Mouse (Mus musculus): ENCODE data around the gene Mrto4. TPM values are rescaled to one million over a fixed set of nuclear protein-coding genes. Genes with fewer than 3 reads are reported as not detected.

Gene Mrto4
- polyA plus RNA-seq (2015; fragmentation: Nextera tagmentation; extraction: Ambion mirVana): 85.3 and 97.9 TPM in 2 replicates

DNA sequence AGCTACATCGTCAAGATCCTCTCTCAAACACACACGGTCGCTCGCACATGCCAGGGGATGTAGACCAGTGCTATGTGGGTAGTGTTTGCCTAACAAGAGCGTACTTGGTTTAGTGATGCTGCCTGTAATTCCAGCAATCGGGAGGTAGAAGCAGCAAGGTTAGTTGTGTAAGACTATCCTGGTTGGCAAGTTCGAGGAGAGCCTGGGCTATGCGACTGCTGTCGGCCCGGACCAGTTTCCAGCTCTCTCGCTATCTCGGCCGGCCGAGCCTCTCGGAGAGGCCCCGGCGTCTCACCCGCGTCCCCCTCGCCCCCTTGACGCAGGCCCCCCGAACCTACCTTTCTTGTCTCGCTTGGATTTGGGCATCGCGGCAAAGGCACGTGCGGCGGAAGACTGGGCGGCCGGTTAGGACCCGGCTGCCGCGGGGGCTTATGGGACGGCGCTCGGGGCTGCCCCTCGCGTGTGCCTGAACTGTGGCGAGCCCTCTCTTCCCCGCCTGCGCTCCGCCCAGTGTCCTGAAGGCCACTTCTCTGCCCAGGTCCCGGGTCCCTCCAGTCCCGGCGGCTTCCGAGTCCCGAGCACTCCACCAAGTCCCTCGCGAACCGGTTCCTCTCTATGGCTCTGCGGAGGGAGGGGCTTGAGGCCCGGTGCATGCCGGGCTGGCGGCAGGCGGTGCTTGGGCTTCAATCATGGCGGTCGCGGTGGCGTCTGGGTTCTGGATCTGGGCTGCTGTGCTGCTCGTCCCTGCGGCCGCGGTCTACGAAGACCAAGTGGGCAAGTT is at the start of gene Mrto4, which contains the start of the genes Emc1 and Ubr4:
Gene Mrto4, minus strand, starts transcription at position 646 of the 781 bp plus-strand sequence.
Gene Emc1, plus strand, starts transcription at position 657 of the 781 bp plus-strand sequence.
Gene Ubr4, plus strand, starts transcription at position 679 of the 781 bp plus-strand sequence.

DNA sequence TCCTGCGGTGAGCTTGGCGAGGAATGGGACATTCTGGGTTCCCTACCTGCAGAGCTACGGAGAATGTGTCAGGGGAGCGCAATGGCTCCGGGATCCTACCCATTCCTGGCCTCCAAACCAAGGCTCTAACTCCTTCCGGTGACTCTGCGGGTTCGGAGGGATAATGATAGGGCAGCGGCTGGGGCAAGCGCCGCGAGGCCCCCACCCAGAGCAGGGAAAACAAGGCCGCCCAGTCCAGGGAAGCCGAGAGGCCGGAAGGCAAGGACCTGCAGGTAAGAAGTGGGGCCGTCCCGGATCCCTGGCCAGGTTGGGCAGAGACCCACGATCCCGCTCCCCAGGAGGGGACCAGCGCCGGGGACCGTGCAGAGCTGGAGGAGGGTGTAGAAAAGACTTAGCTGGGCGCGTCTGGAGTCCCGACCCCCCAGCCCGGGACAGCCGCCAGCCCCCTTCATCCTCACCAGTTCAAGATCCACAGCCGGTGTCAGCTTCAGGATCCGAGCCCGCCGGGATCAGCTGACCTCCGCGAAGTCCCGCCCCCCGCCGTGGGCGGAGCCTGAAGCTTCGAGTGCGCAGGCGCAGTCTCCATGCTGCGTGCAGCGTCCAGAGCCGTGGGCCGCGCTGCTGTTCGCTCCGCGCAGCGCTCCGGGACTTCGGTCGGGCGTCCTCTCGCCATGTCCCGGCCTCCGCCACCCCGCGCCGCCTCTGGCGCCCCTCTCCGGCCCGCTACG is 42.0 kb downstream of the Mrto4 start, which contains the start of the genes Pqlc2 and Akr7a5:
Gene Pqlc2, minus strand, starts transcription at position 538 of the 728 bp plus-strand sequence.
Gene Akr7a5, plus strand, starts transcription at position 574 of the 728 bp plus-strand sequence.

Other genes starting within 250 kb of the Mrto4 start
- gene Minos1, start 221.5 kb downstream of the Mrto4 start, polyA plus RNA-seq (2015; fragmentation: Nextera tagmentation; extraction: Ambion mirVana): 465 and 495 TPM in 2 replicates
- 193 and 226 TPM in 2 replicates for gene Capzb, start 159.7 kb downstream of the Mrto4 start, polyA plus RNA-seq (2015; fragmentation: Nextera tagmentation; extraction: Ambion mirVana)
- gene Pqlc2, start 41.9 kb downstream of the Mrto4 start, polyA plus RNA-seq (2015; fragmentation: Nextera tagmentation; extraction: Ambion mirVana): 9.5 and 9.8 TPM in 2 replicates
- 34.2 and 38.0 TPM in 2 replicates for gene Akr7a5, start 41.8 kb downstream of the Mrto4 start, polyA plus RNA-seq (2015; fragmentation: Nextera tagmentation; extraction: Ambion mirVana)
- 13.9 and 15.3 TPM in 2 replicates for gene Emc1, start within 50 bp of the Mrto4 start, polyA plus RNA-seq (2015; fragmentation: Nextera tagmentation; extraction: Ambion mirVana)
- gene Ubr4, start within 50 bp of the Mrto4 start, polyA plus RNA-seq (2015; fragmentation: Nextera tagmentation; extraction: Ambion mirVana): 37.4 and 41.1 TPM in 2 replicates
- 1.7 and 2.7 TPM in 2 replicates for gene Iffo2, start 178.0 kb upstream of the Mrto4 start, polyA plus RNA-seq (2015; fragmentation: Nextera tagmentation; extraction: Ambion mirVana)

Measured in spleen, postnatal 0 days (tissue).